Mouse (Mus musculus): ENCODE results near the gene Adcy9.
"Not testable (repeated sequence)": the region's sequence is repeated elsewhere in the genome, so short reads cannot be mapped to it uniquely, and the experiment has no call there.

Adcy9 gene

GRCm38 (mm10) chr16:4382406-4382805 lies 37.9 kb downstream of the Adcy9 start:
- no peak for DNase-seq (ENCODE audit: low spot score)

GRCm38 (mm10) chr16:4381487-4381886 lies 38.8 kb downstream of the Adcy9 start:
- DNase-seq (ENCODE audit: low spot score): no peak

GRCm38 (mm10) chr16:4378788-4379187 lies 41.5 kb downstream of the Adcy9 start:
- DNase-seq (ENCODE audit: low spot score): no peak

- no peak for DNase-seq (ENCODE audit: low spot score)
These were observed 42.7 kb downstream of the Adcy9 start for GRCm38 (mm10) chr16:4377556-4377955.

- peak; percentile 58 for DNase-seq (ENCODE audit: low spot score)
These were observed 45.4 kb downstream of the Adcy9 start for GRCm38 (mm10) chr16:4374780-4375380.

- no peak for DNase-seq (ENCODE audit: low spot score)
These were observed 46.0 kb downstream of the Adcy9 start for GRCm38 (mm10) chr16:4374270-4374669.

GRCm38 (mm10) chr16:4371039-4371438 lies 49.3 kb downstream of the Adcy9 start:
- no peak for DNase-seq (ENCODE audit: low spot score)

GRCm38 (mm10) chr16:4370141-4370541 lies 50.2 kb downstream of the Adcy9 start:
- peak; percentile 35 for DNase-seq (ENCODE audit: low spot score)

- no peak for DNase-seq (ENCODE audit: low spot score)
These were observed 52.4 kb downstream of the Adcy9 start for GRCm38 (mm10) chr16:4367930-4368329.

- no peak for DNase-seq (ENCODE audit: low spot score)
These were observed 53.0 kb downstream of the Adcy9 start for GRCm38 (mm10) chr16:4367291-4367690.

GRCm38 (mm10) chr16:4366671-4367070 lies 53.6 kb downstream of the Adcy9 start:
- no peak for DNase-seq (ENCODE audit: low spot score)

GRCm38 (mm10) chr16:4363341-4364116 lies 56.8 kb downstream of the Adcy9 start:
- DNase-seq (ENCODE audit: low spot score): no peak

- DNase-seq (ENCODE audit: low spot score): no peak
These were observed 64.8 kb downstream of the Adcy9 start for GRCm38 (mm10) chr16:4355260-4356043.

GRCm38 (mm10) chr16:4342579-4342978 lies 77.7 kb downstream of the Adcy9 start:
- peak; percentile 73 for DNase-seq (ENCODE audit: low spot score)

GRCm38 (mm10) chr16:4341316-4342062 lies 78.8 kb downstream of the Adcy9 start:
- no peak for DNase-seq (ENCODE audit: low spot score)

GRCm38 (mm10) chr16:4339216-4339615 lies 81.1 kb downstream of the Adcy9 start:
- not testable (repeated sequence) for DNase-seq (ENCODE audit: low spot score)

- DNase-seq (ENCODE audit: low spot score): no peak
These were observed 83.0 kb downstream of the Adcy9 start for GRCm38 (mm10) chr16:4337269-4337668.

- DNase-seq (ENCODE audit: low spot score): no peak
These were observed 86.5 kb downstream of the Adcy9 start for GRCm38 (mm10) chr16:4333788-4334187.

GRCm38 (mm10) chr16:4333371-4333770 lies 86.9 kb downstream of the Adcy9 start:
- no peak for DNase-seq (ENCODE audit: low spot score)

GRCm38 (mm10) chr16:4327081-4327480 lies 93.2 kb downstream of the Adcy9 start:
- no peak for DNase-seq (ENCODE audit: low spot score)

GRCm38 (mm10) chr16:4325801-4326200 lies 94.5 kb downstream of the Adcy9 start:
- DNase-seq (ENCODE audit: low spot score): no peak

- no peak for DNase-seq (ENCODE audit: low spot score)
These were observed 95.3 kb downstream of the Adcy9 start for GRCm38 (mm10) chr16:4324967-4325366.
